Mouse (Mus musculus) CH12.LX (cell line): ENCODE measurements at regions not wholly inside any gene's neighbourhood (a gene's known extent, or its start where the extent isn't known, plus 50 kb on each side); places are given as distances from the start of the nearest gene placed in this dataset.

ENCODE experiments used
- DNase-seq: peaks from one replicate; pipeline ENCODE4 v3.0.0-alpha.2; 2013; ENCODE audit errors: extremely low read depth
- H3K27ac ChIP-seq: 2 replicates; pipeline ENCODE4 v1.5.1; 2012; ENCODE audit warnings: low read depth, mild to moderate bottlenecking, control low read depth, moderate library complexity; ENCODE audit not compliant: insufficient read depth
- H3K27me3 ChIP-seq: replicated peaks from 2 replicates; pipeline ENCODE3; 2012; ENCODE audit warnings: inconsistent platforms
- H3K36me3 ChIP-seq, 2 experiments: replicated peaks in 1 of 2; 2 replicates each; pipeline versions ENCODE3 to v1.6.1; 2012; ENCODE audit warnings: inconsistent platforms in 1 of 2, low read length in 1 of 2, mild to moderate bottlenecking in 1 of 2, mixed read lengths in 1 of 2, moderate library complexity in 1 of 2; ENCODE audit not compliant: control insufficient read depth in 1 of 2, insufficient read depth in 1 of 2
- H3K4me1 ChIP-seq, 2 experiments: 2 replicates each; pipeline ENCODE4 v1.6.1; 2012; ENCODE audit warnings: inconsistent platforms in 1 of 2, moderate library complexity in 1 of 2; ENCODE audit not compliant: insufficient read depth in 2 of 2, control insufficient read depth in 1 of 2
- H3K4me2 ChIP-seq: 2 replicates; pipeline ENCODE4 v1.6.1; 2012; ENCODE audit warnings: low read depth, mild to moderate bottlenecking, control low read depth; ENCODE audit not compliant: poor library complexity, insufficient read depth, severe bottlenecking
- H3K4me3 ChIP-seq, 3 experiments: fragments of 150-350 bp in 1 of 3; sonication (generic) in 1 of 3; replicated peaks in 1 of 3; 2 replicates each; pipeline versions ENCODE3 to v1.5.1; 2011 to 2012; ENCODE audit warnings: low read depth in 2 of 3, low read length in 2 of 3, mild to moderate bottlenecking in 2 of 3, moderate library complexity in 2 of 3, control low read depth in 1 of 3, improper control_type of control experiment in 1 of 3, inconsistent platforms in 1 of 3, mixed read lengths in 1 of 3; ENCODE audit not compliant: poor library complexity in 1 of 3
- H3K79me2 ChIP-seq: replicated peaks from 2 replicates; pipeline ENCODE4 v1.6.1; 2012; ENCODE audit warnings: mild to moderate bottlenecking, moderate library complexity; ENCODE audit not compliant: control insufficient read depth, poor library complexity, insufficient read depth, severe bottlenecking; ENCODE audit errors: extremely low read depth
- H3K9ac ChIP-seq: 2 replicates; pipeline ENCODE4 v1.6.1; 2012; ENCODE audit warnings: low read depth, mild to moderate bottlenecking, control low read depth, moderate library complexity; ENCODE audit not compliant: insufficient read depth
- H3K9me3 ChIP-seq: replicated peaks from 2 replicates; pipeline ENCODE3; 2012; ENCODE audit warnings: low read length, inconsistent platforms, mixed read lengths
- BHLHE40 ChIP-seq: IDR thresholded peaks from 2 replicates; pipeline ENCODE4 v1.6.1; 2011; ENCODE audit warnings: mild to moderate bottlenecking, low read depth, low read length, improper control_type of control experiment
- CHD2 ChIP-seq: IDR thresholded peaks from 2 replicates; pipeline ENCODE4 v1.6.1; 2011; ENCODE audit warnings: low read length, improper control_type of control experiment
- E2F4 ChIP-seq: IDR thresholded peaks from 2 replicates; pipeline ENCODE4 v1.6.1; 2011; ENCODE audit warnings: low read depth, low read length, improper control_type of control experiment; ENCODE audit not compliant: insufficient replicate concordance
- HCFC1 ChIP-seq: IDR thresholded peaks from 2 replicates; pipeline ENCODE4 v1.6.1; 2012; ENCODE audit warnings: low read depth, mild to moderate bottlenecking, inconsistent platforms, low read length, improper control_type of control experiment
- IRF4 ChIP-seq: IDR thresholded peaks from 2 replicates; pipeline ENCODE4 v1.6.1; 2014; ENCODE audit warnings: low read depth, mild to moderate bottlenecking, inconsistent platforms, low read length, improper control_type of control experiment
- JUND ChIP-seq: conservative IDR thresholded peaks from 2 replicates; pipeline ENCODE4 v1.6.1; 2011; ENCODE audit warnings: low read depth, low read length, improper control_type of control experiment
- MAZ ChIP-seq: IDR thresholded peaks from 2 replicates; pipeline ENCODE4 v1.6.1; 2012; ENCODE audit warnings: low read depth, mild to moderate bottlenecking, inconsistent platforms, low read length, improper control_type of control experiment, moderate library complexity
- MXI1 ChIP-seq: IDR thresholded peaks from 2 replicates; pipeline ENCODE4 v1.6.1; 2011; ENCODE audit warnings: mild to moderate bottlenecking, low read depth, low read length, improper control_type of control experiment
- MYC ChIP-seq: IDR thresholded peaks from 2 replicates; pipeline ENCODE4 v1.6.1; 2011; ENCODE audit warnings: low read depth, mild to moderate bottlenecking, improper control_type of control experiment, low read length
- NRF1 ChIP-seq: IDR thresholded peaks from 2 replicates; pipeline ENCODE4 v1.6.1; 2014; ENCODE audit warnings: low read depth, mild to moderate bottlenecking, inconsistent platforms, low read length, improper control_type of control experiment, moderate library complexity
- PAX5 ChIP-seq: IDR thresholded peaks from 2 replicates; pipeline ENCODE4 v1.6.1; 2012; ENCODE audit warnings: low read length, inconsistent platforms, mixed read lengths
- POLR2A ChIP-seq: IDR thresholded peaks from 2 replicates; pipeline ENCODE4 v1.6.1; 2011; ENCODE audit warnings: low read depth, mild to moderate bottlenecking, improper control_type of control experiment, low read length
- RCOR1 ChIP-seq: conservative IDR thresholded peaks from 2 replicates; pipeline ENCODE4 v1.6.1; 2012; ENCODE audit warnings: low read depth, mild to moderate bottlenecking, inconsistent platforms, low read length, improper control_type of control experiment
- SIN3A ChIP-seq: IDR thresholded peaks from 2 replicates; pipeline ENCODE4 v1.6.1; 2012; ENCODE audit warnings: low read length, improper control_type of control experiment, inconsistent platforms
- TBP ChIP-seq: conservative IDR thresholded peaks from 2 replicates; pipeline ENCODE4 v1.6.1; 2011; ENCODE audit warnings: low read depth, low read length, improper control_type of control experiment
- TCF12 ChIP-seq: IDR thresholded peaks from 2 replicates; pipeline ENCODE4 v1.6.1; 2014; ENCODE audit warnings: low read depth, mild to moderate bottlenecking, inconsistent platforms, low read length, improper control_type of control experiment
- USF1 ChIP-seq: IDR thresholded peaks from 2 replicates; pipeline ENCODE4 v1.6.1; 2014; ENCODE audit warnings: low read depth, mild to moderate bottlenecking, inconsistent platforms, low read length, improper control_type of control experiment
- USF2 ChIP-seq: conservative IDR thresholded peaks from 2 replicates; pipeline ENCODE4 v1.6.1; 2011; ENCODE audit warnings: low read depth, low read length, improper control_type of control experiment
- ZC3H11A ChIP-seq: IDR thresholded peaks from 2 replicates; pipeline ENCODE4 v1.6.1; 2012; ENCODE audit warnings: low read depth, mild to moderate bottlenecking, inconsistent platforms, low read length, improper control_type of control experiment
- dilution Hi-C: fragments of 300-500 bp; cut with MboI; formaldehyde crosslinking; loops from 2 replicates; pipeline ENCODE4 v1.14.3; 2020; ENCODE audit warnings: low sequenced_read_pairs; ENCODE audit not compliant: extremely low pct_unique_long_range_greater_than_20kb, extremely low pct_ligation_motif_present
- in situ Hi-C: fragments of 300-500 bp; cut with MboI; formaldehyde crosslinking; loops from 3 replicates; pipeline ENCODE4 v1.14.3; 2019; ENCODE audit warnings: low sequenced_read_pairs, low pct_ligation_motif_present, low pct_unique_long_range_greater_than_20kb, mixed read lengths

DNA sequence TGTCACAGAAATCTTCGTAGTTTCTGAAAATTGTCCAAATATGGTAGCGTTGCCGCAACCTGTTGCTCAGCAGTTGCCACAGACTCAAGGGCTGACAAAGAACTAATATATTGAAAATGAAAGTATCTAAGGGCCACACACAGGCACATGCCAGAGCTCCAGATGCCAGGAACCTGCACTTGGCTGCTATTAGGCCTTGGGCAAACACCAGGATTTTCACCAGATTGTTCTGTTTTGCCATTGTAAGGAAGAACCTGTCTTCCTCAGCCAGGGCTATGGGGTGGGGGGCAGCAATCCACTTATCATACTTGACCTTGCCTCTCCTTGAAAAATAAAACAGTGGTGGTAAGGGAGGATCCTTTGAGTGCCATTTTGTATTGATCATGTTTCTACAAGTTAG, 297.4 kb downstream of the Maf start:
- Histone ChIP-seq H3K36me3 (no peaks in the 10 kb centered on the region), H3K27ac (no peak overlapping the region), H3K9ac (no peak overlapping the region), H3K4me1 (peaks cover 5 to 20% of the 10 kb centered on the region in 2 experiments), H3K79me2 (no peaks in the 10 kb centered on the region), H3K4me3 (no peak overlapping the region), H3K4me2 (no peak overlapping the region), H3K9me3 (peaks cover 23% of the 10 kb centered on the region), H3K27me3 (peaks cover 87% of the 10 kb centered on the region)
- in situ Hi-C loops (no loop called here), dilution Hi-C loops (no loop called here)
- TF ChIP-seq PAX5 (no peak), SIN3A (no peak), IRF4 (no peak), USF2 (no peak), USF1 (no peak), MXI1 (no peak), RCOR1 (no peak), BHLHE40 (no peak), TBP (no peak), E2F4 (no peak), POLR2A (no peak)
- DNase-seq: no peak

DNA sequence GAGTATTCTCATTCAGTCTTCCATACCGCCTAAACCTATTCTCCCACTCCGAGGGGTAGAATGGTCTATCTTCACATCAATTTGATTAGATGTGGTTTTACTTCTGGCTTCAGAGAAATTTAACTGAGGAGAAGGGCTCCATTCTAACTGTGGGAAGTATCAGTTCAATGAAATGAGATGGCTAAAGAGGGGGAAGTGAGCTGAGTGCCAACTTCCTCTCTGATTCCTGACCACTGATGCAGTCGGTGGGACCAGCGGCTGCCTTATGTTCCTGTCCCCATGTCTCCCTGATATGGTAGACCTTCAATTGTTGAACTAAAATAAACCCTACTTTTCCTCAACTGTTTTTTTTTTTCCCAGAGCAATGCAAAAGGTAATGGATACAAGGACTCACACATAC, 300.1 kb downstream of the Maf start:
- H3K4me3 ChIP-seq: no peak overlapping the region
- peaks cover 0 to 10% of the 10 kb centered on the region in 2 experiments; a peak in 3 of 4 replicates for H3K4me1 ChIP-seq
- in situ Hi-C loops: no loop called here
- dilution Hi-C loops: no loop called here
- DNase-seq: no peak
- TF ChIP-seq E2F4: no peak
- TF ChIP-seq SIN3A: no peak
- no peak for TF ChIP-seq HCFC1
- no peak for TF ChIP-seq JUND
- no peak for TF ChIP-seq CHD2
- TF ChIP-seq IRF4: no peak
- no peak for TF ChIP-seq TCF12
- no peak for TF ChIP-seq PAX5
- no peak overlapping the region for H3K27ac ChIP-seq
- no peak overlapping the region for H3K4me2 ChIP-seq
- H3K9me3 ChIP-seq: peaks cover 21% of the 10 kb centered on the region
- peaks cover 92% of the 10 kb centered on the region for H3K27me3 ChIP-seq
- no peak overlapping the region for H3K9ac ChIP-seq
- H3K79me2 ChIP-seq: no peaks in the 10 kb centered on the region
- no peaks in the 10 kb centered on the region for H3K36me3 ChIP-seq

DNA sequence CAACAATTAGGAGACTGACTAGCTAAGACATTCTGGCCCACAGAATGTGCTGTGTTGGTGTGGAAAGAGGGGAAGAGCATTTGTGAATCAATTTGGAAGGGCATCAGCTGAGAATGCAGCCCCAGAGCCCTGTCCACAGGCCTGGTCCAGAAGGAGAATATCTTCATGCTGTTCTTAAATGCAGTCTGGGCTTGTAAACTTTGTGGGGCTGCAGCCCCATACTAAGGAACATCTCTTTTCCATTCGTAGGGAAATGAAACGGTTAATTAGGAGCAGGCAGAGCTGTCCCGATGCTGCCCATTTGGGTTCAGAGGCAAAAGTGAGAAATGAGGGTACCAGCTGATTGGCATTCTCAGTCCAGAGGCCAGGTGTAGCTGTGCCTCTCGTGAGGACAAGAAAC, 304.0 kb downstream of the Maf start:
- in situ Hi-C loops: no loop called here
- no peak overlapping the region for H3K9ac ChIP-seq
- no peak overlapping the region for H3K4me3 ChIP-seq
- no peak for DNase-seq
- H3K27me3 ChIP-seq: peaks cover 87% of the 10 kb centered on the region
- no peak overlapping the region for H3K4me2 ChIP-seq
- TF ChIP-seq BHLHE40 (no peak), MYC (no peak), NRF1 (no peak), IRF4 (no peak), MAZ (no peak), ZC3H11A (no peak)
- H3K4me1 ChIP-seq: peaks cover 3% of the 10 kb centered on the region in 2 experiments
- dilution Hi-C loops: no loop called here
- H3K36me3 ChIP-seq: no peaks in the 10 kb centered on the region
- no peak overlapping the region for H3K27ac ChIP-seq
- H3K9me3 ChIP-seq: peaks cover 19% of the 10 kb centered on the region
- no peaks in the 10 kb centered on the region for H3K79me2 ChIP-seq
